Mouse (Mus musculus): ENCODE measurements around the gene Jmjd1c.

Gene Jmjd1c

DNA sequence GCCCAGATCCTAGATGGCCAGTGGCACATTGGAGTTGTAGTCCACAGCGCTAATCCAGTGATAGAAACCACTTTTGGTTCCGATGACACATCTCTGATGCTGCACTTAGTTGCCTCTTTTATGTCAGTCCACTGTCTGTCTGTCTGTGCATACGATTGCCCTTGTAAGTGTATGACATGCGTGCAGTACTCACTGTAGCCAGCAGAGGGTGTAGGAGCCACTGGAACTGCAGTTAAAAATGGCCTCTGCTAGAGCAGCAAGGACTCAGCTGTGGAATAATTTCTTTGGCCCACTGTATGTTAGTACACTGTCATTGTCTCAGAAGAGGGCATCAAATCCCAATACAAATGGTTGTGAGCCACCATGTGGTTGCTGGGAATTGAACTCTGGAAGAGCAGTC lies 151.2 kb downstream of the Jmjd1c start:
- DNase-seq (ENCODE audit: low spot score) = peak; percentile 17

DNA sequence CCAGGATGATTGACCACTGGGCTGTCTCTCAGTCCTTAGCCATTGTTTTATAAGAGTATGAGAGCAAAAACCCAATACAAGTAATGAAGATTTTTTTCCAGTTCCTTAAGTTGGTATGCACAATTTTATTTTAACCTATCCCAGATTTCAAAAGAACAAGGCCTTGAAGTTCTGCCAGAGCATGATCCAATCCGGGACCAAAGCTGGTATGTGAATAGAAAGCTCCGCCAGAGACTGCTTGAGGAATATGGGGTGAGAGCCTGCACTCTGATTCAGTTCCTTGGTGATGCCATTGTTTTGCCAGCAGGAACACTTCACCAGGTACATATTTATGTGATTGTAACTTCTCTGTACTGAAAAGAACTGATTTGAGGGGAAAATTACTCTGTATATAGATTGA lies 153.6 kb downstream of the Jmjd1c start:
- no peak for DNase-seq (ENCODE audit: low spot score)

- no peak for DNase-seq (ENCODE audit: low spot score)
Observed at GRCm38 (mm10) chr10:67250846-67251245, 154.9 kb downstream of the Jmjd1c start.

DNA sequence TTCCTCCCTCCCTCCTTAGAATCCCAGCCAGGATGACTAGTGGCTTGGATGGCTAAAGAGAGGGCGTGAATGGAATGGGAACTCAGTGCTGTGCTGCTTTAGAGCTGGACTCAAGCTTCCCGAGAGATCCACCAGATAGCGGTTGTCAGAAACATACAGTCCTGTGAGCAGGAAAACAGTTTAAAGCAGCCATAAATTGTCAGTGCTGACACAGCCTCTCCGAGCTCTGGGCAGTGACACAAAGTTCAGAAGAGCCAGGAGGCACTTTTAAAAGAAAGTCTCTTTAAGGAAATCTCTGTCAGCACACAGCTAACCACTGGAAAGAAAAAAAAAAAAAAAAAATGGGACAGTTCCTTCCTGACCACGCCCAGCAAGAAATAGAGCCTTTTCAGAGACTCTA lies 156.4 kb downstream of the Jmjd1c start:
- no peak for DNase-seq (ENCODE audit: low spot score)

DNA sequence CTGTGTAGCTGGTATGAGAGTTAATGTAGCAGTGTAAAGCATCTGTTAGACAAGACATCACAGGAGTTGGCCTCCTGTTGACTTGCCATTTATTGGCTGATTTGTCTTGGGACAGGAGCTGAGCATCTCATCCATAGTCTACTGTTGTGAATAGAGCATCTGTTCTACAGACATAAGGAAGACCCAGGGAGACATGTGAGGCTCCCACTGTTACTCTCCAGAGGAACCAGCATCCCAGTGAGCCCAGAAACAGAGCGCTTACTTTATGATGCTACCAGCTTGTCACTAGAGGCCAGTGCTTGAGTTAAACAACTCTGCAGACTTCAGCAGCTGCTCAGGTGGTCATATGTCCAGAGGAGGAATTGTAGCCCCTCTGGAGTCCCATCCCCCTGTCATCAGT lies 157.2 kb downstream of the Jmjd1c start:
- DNase-seq (ENCODE audit: low spot score) = no peak

GRCm38 (mm10) chr10:67264852-67265251 lies 168.9 kb downstream of the Jmjd1c start:
- peak; percentile 18 for DNase-seq (ENCODE audit: low spot score)

- DNase-seq (ENCODE audit: low spot score) = no peak
Observed at GRCm38 (mm10) chr10:67275916-67276315, 180.0 kb downstream of the Jmjd1c start.

DNA sequence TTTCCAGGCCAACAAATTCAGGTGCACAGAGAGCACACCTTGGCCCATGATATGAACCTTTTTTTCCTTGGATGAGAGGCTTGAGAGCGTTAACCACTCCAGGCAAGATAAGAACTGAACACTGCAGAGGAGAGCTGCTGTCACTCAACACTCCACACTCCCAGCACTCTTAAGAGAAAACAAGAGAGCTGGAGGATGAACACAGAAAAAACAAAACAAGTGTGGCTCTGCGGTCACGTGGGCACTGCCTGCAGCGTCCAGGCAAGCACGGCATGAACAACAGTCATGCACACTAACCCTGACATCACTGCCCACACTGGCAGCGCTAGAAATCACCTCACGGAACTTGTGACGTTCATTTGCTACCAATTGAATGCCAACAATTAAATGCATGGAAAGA lies 185.9 kb downstream of the Jmjd1c start:
- DNase-seq (ENCODE audit: low spot score) = no peak

GRCm38 (mm10) chr10:67282531-67282930 lies 186.6 kb downstream of the Jmjd1c start:
- no peak for DNase-seq (ENCODE audit: low spot score)

DNA sequence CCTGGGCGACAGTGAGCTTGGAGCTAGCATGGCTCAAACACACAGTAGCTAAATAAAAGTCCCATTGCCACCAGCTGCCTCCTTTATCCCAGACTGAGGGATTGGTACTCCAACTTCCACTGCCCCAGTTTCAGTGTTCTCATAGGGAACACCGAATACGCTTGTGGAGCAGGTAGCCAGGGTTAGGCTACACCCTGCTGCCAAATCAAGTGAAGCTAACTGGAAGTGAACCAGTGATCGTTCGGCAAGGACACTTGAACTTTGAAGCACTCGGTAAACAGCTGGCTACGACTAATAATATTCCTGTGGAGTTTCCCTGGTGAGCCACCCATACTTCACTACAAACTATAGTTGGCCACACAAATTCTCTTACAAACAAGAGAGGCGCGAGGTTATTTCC lies 187.6 kb downstream of the Jmjd1c start:
- DNase-seq (ENCODE audit: low spot score) = no peak

DNA sequence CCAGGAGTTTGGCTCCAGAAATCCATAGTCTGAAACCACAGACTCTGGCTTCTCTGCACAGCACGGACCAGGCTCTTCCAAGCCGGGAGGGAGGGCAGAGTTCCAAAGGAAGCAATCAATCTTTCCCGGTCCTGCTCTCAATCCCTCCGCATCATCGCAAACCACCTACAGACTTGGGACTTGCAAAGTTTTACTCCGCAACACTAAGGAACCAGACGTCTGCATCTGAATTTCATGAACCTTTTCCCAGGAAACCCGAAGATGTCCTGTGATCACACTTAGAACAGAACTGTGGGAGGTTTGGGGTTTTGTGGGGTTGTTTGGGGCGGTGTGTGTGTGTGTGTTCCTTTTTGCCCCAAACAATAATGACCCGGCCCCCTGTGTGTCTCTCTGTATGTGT lies 188.4 kb downstream of the Jmjd1c start:
- DNase-seq (ENCODE audit: low spot score) = peak; percentile 18

DNA sequence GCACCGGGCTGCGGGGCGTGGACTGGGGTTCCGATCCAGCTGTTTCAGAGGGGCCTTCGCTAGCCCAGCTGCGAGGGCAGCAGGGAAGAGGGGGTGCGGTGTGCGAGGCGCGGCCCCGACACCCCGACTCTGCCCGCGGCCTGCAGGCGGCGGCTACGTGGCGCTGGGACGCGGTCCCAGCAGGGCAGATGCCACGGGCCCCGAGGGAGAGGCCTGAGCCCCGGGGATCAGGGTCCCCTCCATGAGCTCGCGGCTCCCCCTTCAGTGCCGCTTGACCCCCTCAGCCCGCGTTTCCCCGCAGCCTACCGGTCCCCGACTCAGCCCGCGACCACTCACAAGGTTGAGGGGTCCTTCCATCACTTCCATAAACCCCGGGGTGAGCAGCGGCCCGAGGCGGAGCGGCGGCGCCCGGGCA lies 188.8 kb downstream of the Jmjd1c start:
- no peak for DNase-seq (ENCODE audit: low spot score)

GRCm38 (mm10) chr10:67285176-67285814 lies 189.4 kb downstream of the Jmjd1c start, which contains the start of gene Nrbf2:
TSS of gene Nrbf2 (minus strand) at chr10:67285305.
- peak; percentile 85 for DNase-seq (ENCODE audit: low spot score)

DNA sequence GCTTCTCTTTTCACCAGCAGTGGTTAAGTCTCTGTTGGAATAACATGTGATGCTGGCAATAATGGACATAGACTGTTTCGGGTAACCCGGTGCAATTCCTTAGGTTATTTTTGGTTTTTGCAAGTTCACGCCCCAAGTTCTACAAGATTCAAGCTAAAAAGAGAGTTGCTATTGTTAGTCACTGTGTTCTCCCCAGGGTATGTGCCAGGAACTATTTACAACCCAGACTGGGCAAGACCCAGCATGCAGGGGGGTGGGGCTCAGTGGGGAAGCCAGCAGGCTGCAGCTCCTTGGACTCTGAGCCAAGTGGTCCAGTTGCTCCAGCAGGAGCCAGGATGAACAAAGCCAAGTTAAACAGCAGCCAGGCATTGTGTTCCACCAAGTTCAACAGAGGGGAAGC lies 192.0 kb downstream of the Jmjd1c start:
- peak; percentile 69 for DNase-seq (ENCODE audit: low spot score)

- no peak for DNase-seq (ENCODE audit: low spot score)
Observed at GRCm38 (mm10) chr10:67290622-67291021, 194.7 kb downstream of the Jmjd1c start.

DNA sequence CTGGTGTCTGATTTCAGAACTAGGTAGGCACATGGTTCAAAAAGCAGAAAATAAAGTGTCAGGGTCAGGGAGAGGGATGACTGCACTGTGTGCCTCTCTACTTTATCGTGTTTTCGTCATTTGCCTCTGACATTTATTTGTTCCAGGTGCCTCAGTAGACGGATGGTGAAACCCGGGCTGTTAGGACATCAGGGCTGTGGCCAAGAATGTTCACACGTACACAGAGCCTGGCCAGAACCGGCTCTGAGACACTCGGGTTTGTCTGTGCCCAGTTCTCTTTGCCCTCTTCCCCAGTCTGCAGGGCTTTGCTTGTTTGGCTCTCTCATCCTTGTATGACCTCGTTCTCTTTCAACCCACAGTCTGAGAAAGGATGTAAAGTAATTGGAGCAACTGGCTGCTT lies 195.2 kb downstream of the Jmjd1c start:
- peak; percentile 14 for DNase-seq (ENCODE audit: low spot score)

- DNase-seq (ENCODE audit: low spot score) = no peak
Observed at GRCm38 (mm10) chr10:67295331-67295730, 199.4 kb downstream of the Jmjd1c start.

GRCm38 (mm10) chr10:67295938-67296466 lies 200.1 kb downstream of the Jmjd1c start:
- no peak for DNase-seq (ENCODE audit: low spot score)

- no peak for DNase-seq (ENCODE audit: low spot score)
Observed at GRCm38 (mm10) chr10:67296482-67297152, 200.7 kb downstream of the Jmjd1c start.

GRCm38 (mm10) chr10:67297175-67297855 lies 201.4 kb downstream of the Jmjd1c start:
- no peak for DNase-seq (ENCODE audit: low spot score)

DNA sequence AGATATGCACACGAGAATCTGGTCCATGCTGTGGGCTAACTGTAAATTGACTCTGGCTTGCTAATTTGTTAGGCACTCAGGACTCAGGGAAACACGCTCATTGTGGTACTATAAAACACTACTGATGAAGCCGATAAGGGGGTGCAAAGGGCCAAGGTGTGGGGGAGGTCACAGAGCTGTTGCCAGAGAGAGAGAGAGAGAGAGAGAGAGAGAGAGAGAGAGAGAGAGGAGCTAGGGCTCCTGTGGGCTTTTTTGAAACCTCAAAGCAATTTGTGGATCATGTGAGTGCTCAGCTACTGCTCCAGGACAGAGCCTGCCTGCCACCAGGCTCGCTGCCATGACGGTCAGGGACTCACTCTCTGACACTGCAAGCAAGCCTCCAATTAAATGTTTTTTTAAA lies 202.9 kb downstream of the Jmjd1c start:
- DNase-seq (ENCODE audit: low spot score) = peak; percentile 18

DNA sequence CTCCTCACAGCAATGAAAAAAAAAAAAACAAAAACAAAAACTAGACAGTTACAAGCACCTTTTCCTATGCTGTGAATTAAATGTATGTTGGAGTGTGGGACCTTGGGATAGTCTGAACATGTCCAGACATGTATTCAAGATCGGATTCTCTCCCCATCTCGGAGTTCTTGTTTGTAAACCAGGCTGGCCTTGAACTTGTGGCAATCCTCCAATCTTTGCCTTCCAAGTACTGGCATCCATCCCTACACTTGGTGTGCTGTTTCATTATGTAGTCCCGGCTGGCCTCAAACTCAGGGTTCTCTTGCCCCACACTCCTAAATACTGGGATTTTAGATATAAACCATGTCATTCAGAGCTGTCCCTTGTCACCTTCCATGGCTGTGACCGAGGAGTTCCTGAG lies 203.4 kb downstream of the Jmjd1c start:
- peak; percentile 22 for DNase-seq (ENCODE audit: low spot score)

DNA sequence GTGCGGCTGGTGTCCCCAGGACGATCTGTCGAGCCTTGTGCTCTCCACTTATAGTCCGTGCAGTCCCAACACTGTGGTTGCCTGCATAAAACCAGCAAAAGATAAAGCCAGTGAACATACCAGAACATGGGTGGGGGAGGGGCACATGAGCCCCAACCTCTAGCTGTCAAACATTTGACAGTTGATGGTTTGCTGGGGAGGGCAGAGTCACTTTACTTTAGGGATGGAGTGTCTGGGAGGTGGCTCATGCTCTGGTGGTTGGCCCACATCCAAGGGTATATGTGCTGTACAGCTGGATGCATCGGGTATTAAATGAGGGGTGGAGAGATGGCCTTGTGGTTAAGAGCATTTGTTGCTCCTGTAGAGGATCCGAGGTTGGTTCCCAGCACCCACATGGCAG lies 205.1 kb downstream of the Jmjd1c start:
- no peak for DNase-seq (ENCODE audit: low spot score)

All from ovary, postnatal 36 days (tissue).